Mouse (Mus musculus) brain, embryonic 14.5 days (tissue): ENCODE measurements around the gene Tcam1.
A peak's percentile ranks its signal among the peaks of the same experiment; 100 is the strongest.

Source experiments
- CTCF ChIP-seq: fragments of 200-500 bp; IDR thresholded peaks from 2 replicates; pipeline ENCODE4 v1.5.1; 2012; ENCODE audit warnings: inconsistent platforms, mild to moderate bottlenecking, moderate library complexity, borderline replicate concordance; ENCODE audit not compliant: insufficient read depth, insufficient read length; ENCODE audit errors: extremely low read depth
- POLR2A ChIP-seq: fragments of 200-500 bp; IDR thresholded peaks from 2 replicates; pipeline ENCODE4 v1.6.1; 2012; ENCODE audit warnings: mild to moderate bottlenecking, inconsistent platforms, borderline replicate concordance; ENCODE audit not compliant: poor library complexity, insufficient read depth, insufficient read length, severe bottlenecking; ENCODE audit errors: extremely low read depth

DNA sequence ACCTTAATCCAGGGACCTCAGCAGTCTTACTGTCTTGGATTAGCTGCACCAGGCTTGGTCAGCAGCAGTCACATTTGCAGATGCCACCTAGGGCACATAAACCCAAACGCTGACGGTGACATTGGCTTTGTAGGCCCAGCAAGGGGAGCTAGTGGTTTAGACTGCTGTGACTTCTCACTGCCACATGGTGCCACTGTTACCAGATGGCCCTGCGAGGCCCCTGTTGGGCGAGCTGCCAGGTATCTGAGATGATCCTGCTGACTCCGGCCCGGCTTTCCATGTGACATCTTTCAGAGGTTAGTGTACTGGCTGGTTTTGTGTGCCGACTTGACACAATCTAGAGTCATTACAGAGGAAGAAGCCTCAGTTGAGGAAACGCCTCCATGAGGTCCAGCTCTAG lies 12.9 kb downstream of the Tcam1 start:
- TF ChIP-seq POLR2A (no peak), CTCF (peak; percentile 17; the same call in 1 of the 2 replicates)
